Mouse (Mus musculus) kidney, adult 2 months (tissue): ENCODE data around the gene Btbd10. TPM values are rescaled to one million over a fixed set of nuclear protein-coding genes. Genes with fewer than 3 reads are reported as not detected.
A peak's percentile ranks its signal among the peaks of the same experiment; 100 is the strongest.

ENCODE experiments used
- DNase-seq: peaks from one replicate; pipeline ENCODE4 v3.0.0; 2021
- H3K27ac ChIP-seq: fragments of 200-500 bp; 2 replicates; pipeline ENCODE4 v1.5.1; 2012; ENCODE audit warnings: low read depth, low read length, control low read depth, inconsistent platforms; ENCODE audit not compliant: insufficient read depth
- H3K27me3 ChIP-seq: fragments of 200-500 bp; replicated peaks from 2 replicates; pipeline ENCODE4 v1.6.1; 2012; ENCODE audit warnings: mild to moderate bottlenecking, moderate library complexity, low read length, inconsistent platforms; ENCODE audit not compliant: control insufficient read depth, insufficient read depth
- H3K36me3 ChIP-seq: fragments of 200-500 bp; 2 replicates; pipeline ENCODE4 v1.6.1; 2012; ENCODE audit warnings: mild to moderate bottlenecking, moderate library complexity, low read length, inconsistent platforms; ENCODE audit not compliant: control insufficient read depth, insufficient read depth
- H3K4me1 ChIP-seq: fragments of 200-500 bp; 2 replicates; pipeline ENCODE4 v1.6.1; 2011; ENCODE audit warnings: low read length; ENCODE audit not compliant: control insufficient read depth, insufficient read depth
- H3K4me3 ChIP-seq: fragments of 200-500 bp; 2 replicates; pipeline ENCODE4 v1.5.1; 2011; ENCODE audit warnings: mild to moderate bottlenecking, low read depth, low read length, control low read depth; ENCODE audit not compliant: insufficient read depth
- CTCF ChIP-seq: fragments of 200-500 bp; conservative IDR thresholded peaks from 2 replicates; pipeline ENCODE4 v1.5.1; 2011; ENCODE audit warnings: low read depth, mild to moderate bottlenecking, control low read depth, low read length, moderate library complexity, mixed read lengths; ENCODE audit not compliant: insufficient read depth, insufficient read length
- POLR2A ChIP-seq: fragments of 200-500 bp; IDR thresholded peaks from one replicate; pipeline ENCODE4 v1.6.1; 2011; ENCODE audit warnings: low read depth, low read length, control low read depth
- WGBS: fragments of 180-500 bp; shearing (Covaris S2); methylation state at CpG from one replicate; pipeline ENCODE4 v1.1.7; 2018; 5-methylcytosine and 5-hydroxymethylcytosine counted together
- polyA plus RNA-seq: library from polyadenylated mRNA; depleted of rRNA; stranded (reverse); fragments of >200 nt; gene quantifications from 2 replicates; pipeline ENCODE4 v1.2.3, GENCODE M21; 2012; rRNA removed

Gene Btbd10
- polyA plus RNA-seq, 1 experiment = 7.4 TPM

DNA sequence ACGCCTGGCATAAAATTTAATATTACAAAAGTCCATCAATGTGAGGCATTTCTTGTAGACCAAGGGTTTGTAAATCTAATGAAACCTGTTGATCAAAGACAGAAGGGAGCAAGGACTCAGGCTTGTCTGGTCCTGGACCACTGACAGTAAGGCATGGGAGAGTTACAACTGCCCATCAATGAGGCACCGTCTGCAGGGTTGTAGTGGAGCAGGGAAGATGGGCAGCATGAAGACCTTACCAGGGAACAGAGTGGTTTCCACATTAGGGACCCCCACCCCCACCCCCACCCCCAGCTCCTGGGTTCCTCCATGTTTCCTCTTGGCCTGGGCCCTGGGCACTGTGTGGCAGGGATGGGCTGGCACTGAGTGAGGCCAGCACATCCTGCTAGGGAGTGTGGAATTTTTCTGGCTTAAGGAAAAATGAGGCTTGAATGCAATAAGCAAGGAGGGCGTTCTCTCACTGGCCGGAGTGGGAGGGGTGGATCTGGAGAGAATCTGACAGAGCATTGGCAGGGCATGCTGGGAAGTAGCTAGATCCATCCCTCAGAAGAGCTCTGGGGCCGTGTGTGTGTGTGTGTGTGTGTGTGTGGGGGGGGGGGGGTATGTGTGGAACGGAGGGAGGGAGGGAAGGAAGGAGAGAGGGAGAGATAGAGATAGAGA, 96.7 kb downstream of the Btbd10 start:
- no peaks in the 10 kb centered on the region for H3K4me1 ChIP-seq
- H3K4me3 ChIP-seq = no peak overlapping the region
- no peaks in the 10 kb centered on the region; the same call in 1 of the 2 replicates for H3K36me3 ChIP-seq
- H3K27me3 ChIP-seq = no peaks in the 10 kb centered on the region
- TF ChIP-seq POLR2A (no peak), CTCF (no peak)
- DNase-seq = no peak
- 69% methylated on average over 6 of the region's 6 CpGs for WGBS
- H3K27ac ChIP-seq = no peak overlapping the region

DNA sequence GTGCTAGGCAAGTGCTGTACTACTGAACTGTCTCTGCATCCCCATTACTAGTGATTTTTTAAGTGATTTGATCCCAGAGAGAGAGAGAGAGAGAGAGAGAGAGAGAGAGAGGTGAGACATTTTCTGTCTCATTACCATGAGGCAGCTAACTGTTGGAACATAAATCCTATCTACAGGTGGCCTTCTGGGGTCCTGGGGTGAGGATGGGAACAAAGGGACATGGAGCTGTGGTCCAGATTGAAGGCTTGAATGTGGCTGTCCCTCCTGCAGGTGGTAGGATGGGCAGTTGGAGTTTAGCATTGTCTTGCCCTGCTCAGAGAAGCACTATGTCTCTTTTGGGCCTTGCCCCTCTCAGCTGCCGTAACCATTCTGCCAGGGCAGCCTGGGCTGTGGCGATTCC, 98.2 kb downstream of the Btbd10 start:
- no peaks in the 10 kb centered on the region for H3K36me3 ChIP-seq
- H3K4me3 ChIP-seq = no peak overlapping the region
- 81% methylated on average over 2 of the region's 2 CpGs for WGBS
- no peak for DNase-seq
- H3K4me1 ChIP-seq = no peaks in the 10 kb centered on the region
- no peaks in the 10 kb centered on the region for H3K27me3 ChIP-seq
- no peak for TF ChIP-seq CTCF
- TF ChIP-seq POLR2A = no peak
- no peak overlapping the region for H3K27ac ChIP-seq

DNA sequence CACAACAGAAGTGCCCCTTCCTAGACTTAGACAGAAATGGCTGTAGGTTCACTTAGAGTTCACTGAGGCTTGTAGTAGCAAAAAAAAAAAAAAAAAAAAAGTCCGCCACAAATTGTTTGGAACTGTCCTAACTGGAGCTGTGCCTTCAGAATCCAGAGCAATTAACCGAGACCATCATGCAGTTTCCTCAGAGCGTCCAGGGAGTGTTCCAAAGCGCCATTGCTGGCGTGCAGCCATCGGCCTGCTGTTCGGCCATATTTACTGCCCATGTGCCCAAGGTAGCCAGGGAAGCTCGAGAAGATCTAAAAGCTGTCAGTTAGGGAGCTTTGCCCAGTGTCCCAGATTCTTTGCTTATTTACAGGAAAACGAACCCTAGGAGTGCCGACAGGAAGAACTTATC, 98.6 kb downstream of the Btbd10 start:
- Histone ChIP-seq H3K4me3 (no peak overlapping the region), H3K27me3 (no peaks in the 10 kb centered on the region), H3K36me3 (no peaks in the 10 kb centered on the region), H3K4me1 (no peaks in the 10 kb centered on the region), H3K27ac (no peak overlapping the region)
- peak; percentile 49 for DNase-seq
- no peak for TF ChIP-seq POLR2A
- TF ChIP-seq CTCF = no peak
- WGBS = 46% methylated on average over 10 of the region's 10 CpGs

DNA sequence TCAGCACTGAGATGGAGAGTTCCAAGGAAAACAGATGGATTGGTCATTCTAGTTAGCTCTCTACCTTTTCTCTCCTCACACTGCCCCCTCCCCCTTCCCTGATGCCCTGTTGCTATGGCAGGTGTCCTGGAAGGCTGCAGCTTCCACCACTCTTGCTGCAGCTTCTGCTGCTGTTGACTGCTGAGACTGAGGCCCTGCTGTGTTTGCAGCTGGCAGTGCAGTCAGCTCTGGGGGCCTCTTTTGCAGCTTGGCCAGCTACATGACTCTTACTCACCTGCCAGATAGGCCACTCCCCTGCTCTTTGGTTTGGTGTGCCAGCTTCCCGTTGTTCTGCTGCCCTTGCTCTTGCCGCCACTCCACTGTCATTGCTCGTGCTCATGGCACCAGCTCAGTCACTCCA, 99.3 kb downstream of the Btbd10 start:
- Histone ChIP-seq H3K36me3 (no peaks in the 10 kb centered on the region), H3K27ac (no peak overlapping the region), H3K4me3 (no peak overlapping the region), H3K4me1 (no peaks in the 10 kb centered on the region), H3K27me3 (no peaks in the 10 kb centered on the region)
- no peak for TF ChIP-seq CTCF
- no peak for TF ChIP-seq POLR2A
- no peak for DNase-seq
- 59% methylated on average over 3 of the region's 3 CpGs for WGBS

DNA sequence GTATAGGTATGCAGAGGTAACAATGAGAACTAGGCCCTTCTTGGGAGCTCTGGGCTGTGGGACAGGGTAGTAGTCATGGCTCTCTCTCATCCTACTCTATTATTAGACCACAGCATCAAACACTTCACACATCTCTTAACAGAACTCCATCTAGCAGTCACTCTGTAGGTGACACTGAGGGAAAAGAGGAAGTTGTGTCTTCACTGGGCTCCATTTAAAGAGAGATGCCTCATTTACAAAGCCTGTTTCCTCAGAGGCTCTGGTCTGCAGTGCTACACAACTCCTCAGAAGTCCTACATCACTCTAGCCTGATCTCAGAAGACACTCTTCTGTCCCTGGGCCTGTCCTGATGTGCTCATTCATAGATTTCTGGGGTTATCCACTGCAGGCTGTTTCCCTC, 100.1 kb downstream of the Btbd10 start:
- Histone ChIP-seq H3K4me1 (no peaks in the 10 kb centered on the region), H3K27ac (no peak overlapping the region), H3K27me3 (no peaks in the 10 kb centered on the region), H3K36me3 (no peaks in the 10 kb centered on the region), H3K4me3 (no peak overlapping the region)
- no peak for TF ChIP-seq POLR2A
- no peak for TF ChIP-seq CTCF
- no peak for DNase-seq

DNA sequence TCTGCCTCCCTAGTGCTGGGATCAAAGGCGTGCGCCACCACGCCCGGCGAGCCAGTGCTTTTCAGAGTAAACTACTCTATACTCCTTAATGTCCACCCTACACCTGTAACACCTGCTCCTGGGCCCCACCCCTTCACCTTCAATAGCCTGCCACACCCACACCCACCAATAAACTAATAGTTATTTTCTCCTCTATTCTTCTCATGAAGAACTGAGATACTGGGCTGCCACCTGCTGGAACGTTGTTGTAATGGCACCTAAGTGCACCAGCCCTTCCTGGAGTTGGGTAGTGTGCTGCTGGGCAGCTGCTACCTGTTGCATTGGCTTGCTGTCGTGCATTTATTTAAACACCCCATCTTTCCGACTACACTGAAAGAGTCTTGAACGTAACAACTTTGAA, 100.9 kb downstream of the Btbd10 start:
- no peak overlapping the region for H3K27ac ChIP-seq
- H3K36me3 ChIP-seq = no peaks in the 10 kb centered on the region
- no peak overlapping the region for H3K4me3 ChIP-seq
- no peaks in the 10 kb centered on the region for H3K4me1 ChIP-seq
- DNase-seq = peak; percentile 68
- WGBS = 81% methylated on average over 9 of the region's 9 CpGs
- TF ChIP-seq CTCF = peak; percentile 83
- no peak for TF ChIP-seq POLR2A
- no peaks in the 10 kb centered on the region for H3K27me3 ChIP-seq

Other genes with a start within 250 kb of the Btbd10 start
- gene Arntl, start 161.9 kb downstream of the Btbd10 start, polyA plus RNA-seq = 6.0 and 7.3 TPM in 2 replicates
- not detected in 2 replicates for gene Pth, start 19.2 kb upstream of the Btbd10 start, polyA plus RNA-seq
- gene Far1, start 144.4 kb upstream of the Btbd10 start, polyA plus RNA-seq = 23.1 and 28.6 TPM in 2 replicates